Mouse (Mus musculus) lung, postnatal 10 days (tissue): ENCODE results near the gene 4930442H23Rik.
"Not testable (repeated sequence)": the region's sequence is repeated elsewhere in the genome, so short reads cannot be mapped to it uniquely, and the experiment has no call there.

Experiments used
- DNase-seq: peaks from one replicate; pipeline ENCODE4 v3.0.0; 2021

Gene 4930442H23Rik

DNA sequence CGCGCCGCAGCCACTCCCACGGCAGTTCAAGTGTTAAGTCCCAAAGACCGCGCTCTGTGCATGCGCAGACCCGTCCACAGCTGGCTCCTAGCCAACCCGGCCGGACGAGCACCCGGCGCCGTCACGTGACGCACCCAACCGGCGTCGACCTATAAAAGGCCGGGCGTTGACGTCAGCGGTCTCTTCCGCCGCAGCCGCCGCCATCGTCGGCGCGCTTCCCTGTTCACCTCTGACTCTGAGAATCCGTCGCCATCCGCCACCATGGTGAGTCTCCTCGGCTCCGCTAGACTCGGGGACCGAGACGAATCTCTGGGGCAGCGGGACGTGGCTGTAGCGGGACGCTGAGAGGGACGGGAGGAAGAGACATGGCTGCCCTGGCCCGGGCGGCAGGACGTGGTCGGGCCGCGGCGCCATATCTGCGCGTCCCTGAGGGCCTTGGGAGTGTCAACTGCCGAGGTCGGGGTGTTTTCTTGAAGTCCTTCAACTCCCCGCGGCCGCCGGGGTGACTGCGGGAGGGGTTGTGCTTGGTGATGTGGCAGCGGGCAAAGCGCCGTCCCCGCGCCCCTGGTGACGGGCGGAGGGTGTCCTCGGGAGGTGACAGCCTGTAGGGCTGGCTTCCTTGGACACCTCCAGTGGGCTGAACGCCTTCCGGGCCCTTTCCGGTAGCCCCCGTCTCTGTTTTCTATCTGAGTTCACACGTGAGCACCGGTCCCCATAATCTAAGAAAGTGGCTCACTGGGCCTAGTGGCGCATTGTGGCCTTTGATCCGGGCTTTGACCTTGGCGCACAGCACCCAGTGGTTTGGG is 7.0 kb downstream of the 4930442H23Rik start, which contains the start of gene Eef2:
Eef2 (plus strand) TSS at position 166 of the 806 bp plus-strand sequence.
- peak; percentile 99 for DNase-seq

DNA sequence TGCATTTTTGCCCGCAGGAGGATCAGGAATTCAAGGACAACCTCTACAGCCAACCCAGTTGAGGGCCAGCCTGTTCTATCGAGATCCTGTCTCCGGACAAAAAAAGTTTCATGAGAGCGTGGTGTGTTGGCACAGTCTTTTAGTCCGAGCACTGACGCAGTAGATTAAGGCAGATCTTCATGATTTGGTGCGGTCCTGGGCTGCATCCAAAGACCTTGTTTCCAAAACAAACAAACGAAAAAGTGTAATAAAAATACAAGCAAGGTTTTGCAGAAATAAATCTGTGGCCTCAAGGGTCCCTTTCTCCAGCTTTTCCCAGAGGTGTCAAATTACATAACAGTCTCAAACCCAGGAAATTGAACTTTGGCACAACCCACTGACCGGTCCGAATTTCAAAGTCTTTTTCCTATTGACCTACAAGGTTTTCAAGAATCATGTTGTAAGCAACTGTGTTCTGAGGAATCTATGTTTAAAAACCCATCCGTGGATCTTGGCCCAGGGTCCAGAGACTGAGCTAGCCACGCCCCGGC is 7.6 kb downstream of the 4930442H23Rik start:
- DNase-seq = peak; percentile 69

DNA sequence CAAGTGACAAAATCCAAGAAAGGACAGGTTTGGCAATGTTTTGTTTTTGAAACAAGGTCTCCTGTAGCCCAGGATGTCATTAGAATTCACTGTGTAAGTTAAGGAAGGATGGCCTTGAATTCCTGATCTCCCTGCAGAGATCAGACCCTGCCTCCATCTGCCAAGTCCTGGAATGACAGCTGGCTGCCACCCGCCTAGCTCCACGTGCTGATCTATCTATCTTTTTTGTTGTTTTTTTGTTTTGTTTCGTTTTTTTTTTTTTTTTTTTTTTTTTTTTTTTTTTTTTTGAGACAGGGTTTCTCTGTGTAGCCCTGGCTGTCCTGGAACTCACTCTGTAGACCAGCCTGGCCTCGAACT is 8.3 kb downstream of the 4930442H23Rik start:
- not testable (repeated sequence) for DNase-seq

DNA sequence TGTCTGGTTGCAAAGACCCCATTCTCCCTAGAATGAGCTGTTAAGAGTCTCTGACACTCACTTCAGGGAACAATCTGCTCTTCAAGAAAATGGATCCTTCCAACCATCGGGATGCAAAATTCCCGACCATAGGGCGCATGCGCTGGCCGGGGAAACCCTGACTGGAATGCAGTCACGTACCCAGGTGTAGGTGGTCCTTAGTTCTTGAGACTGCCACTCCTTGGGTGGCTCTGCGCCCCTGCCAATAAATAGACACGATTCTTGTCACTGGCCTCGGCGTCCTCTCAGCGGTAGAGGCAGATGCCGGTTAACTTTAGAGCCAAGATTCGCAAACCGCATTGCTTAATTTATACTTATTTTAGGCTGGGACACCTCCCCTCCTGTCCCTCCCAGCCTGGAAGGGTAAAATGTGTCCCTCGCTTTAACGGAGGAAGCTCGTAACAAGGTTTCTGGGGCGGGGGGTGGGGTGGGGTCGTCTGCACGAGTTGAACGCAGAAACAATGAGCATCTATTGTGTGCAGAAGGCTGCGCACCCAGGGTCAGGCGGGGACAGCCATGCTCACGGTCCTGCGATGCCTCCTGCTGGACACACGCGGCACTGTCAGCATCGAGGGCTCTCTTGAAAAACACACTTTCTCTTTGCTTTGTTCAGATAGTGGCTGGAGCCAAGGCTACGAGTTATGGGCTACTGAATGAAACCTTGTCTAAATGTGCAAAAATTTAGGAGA is 8.9 kb downstream of the 4930442H23Rik start:
- DNase-seq = peak; percentile 95

DNA sequence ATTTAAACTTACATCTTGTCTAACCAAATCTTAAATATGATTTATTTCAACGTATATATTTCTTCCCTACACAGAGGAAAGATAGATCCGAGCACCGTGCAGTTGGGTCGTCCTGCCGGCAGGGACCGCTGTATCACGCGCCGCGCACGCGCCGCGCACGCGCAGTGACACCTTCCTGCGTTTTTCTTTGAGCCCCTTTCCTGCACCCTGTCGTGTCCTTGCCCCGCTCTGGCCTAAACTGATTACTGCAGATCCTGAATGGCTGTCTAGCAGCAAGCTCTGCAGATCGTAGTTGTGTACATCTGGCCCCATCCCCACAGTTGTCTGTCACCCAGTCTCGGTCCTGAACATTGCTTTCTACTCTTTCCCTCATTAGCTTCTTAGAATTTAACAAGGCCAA is 10.5 kb downstream of the 4930442H23Rik start:
- DNase-seq = peak; percentile 88

DNA sequence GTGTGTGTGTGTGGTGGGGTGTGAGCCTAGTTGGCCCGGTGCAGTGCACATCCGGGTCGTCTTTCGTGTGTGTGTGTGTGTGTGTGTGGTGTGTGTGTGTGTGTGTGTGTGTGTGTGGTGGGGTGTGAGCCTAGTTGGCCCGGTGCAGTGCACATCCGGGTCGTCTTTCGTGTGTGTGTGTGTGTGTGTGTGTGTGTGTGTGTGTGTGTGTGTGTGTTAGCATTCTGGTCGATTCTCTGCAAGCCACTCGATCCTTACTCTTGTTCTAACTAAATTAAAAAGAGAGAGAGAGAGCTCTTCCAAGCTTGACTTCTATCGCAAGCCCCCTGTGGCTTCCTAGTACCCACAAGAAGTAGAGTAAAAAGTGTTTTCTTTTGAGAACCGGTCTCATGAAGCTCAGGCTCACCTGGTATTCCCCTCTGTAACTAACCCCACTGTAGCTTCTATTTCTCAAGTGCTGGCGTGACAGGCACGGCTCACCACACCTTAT is 14.2 kb downstream of the 4930442H23Rik start:
- peak; percentile 66 for DNase-seq

DNA sequence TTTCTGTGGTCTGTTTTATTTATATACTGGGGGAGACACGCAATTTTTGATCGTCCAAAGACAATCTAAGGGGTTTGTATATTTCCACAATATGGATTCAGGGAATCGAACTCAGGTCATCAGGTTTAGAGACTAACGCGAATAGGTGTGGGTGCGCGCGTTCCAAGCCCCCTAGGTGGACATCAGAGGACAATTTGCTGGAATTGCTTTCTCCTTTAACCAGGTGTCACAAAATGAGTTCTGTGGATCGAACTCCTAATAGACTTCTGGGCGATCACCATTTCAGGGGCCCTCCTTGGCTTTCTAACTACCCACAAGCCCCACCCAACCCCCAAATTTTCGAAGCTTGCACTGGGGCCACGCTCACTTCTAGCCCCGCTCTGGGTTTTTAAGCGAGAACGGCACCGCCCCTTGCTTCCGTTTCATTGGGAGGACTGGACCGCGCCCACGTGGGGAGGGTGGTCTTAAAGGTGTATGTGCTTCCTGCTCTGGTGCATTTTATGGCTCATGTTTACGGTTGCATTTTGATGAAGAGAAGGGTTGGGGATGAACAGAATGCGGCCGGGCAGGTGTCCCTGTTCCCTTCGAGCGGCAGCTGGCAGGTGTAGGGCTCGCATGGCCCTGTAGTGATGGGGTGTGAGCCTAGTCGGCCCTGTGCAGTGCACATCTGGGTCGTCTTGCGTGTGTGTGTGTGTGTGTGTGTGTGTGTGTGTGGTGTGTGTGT is 15.0 kb downstream of the 4930442H23Rik start:
- peak; percentile 95 for DNase-seq

DNA sequence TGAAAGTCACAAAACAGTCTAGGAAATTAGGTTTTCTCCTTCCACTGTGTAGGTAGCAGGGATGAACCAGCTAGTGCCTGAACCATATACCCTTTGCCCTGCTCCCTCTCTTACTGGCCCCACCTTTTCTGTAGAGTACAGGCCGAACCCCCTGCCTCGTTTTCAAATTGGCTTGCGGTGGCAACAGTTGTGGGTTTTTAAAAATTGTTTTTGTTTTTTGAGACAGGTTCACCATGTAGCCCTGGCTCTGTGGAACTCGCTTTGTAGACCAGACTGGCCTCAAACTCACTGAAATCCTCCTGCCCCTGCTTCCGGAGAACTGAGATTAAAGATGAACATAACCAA is 15.6 kb downstream of the 4930442H23Rik start:
- no peak for DNase-seq

DNA sequence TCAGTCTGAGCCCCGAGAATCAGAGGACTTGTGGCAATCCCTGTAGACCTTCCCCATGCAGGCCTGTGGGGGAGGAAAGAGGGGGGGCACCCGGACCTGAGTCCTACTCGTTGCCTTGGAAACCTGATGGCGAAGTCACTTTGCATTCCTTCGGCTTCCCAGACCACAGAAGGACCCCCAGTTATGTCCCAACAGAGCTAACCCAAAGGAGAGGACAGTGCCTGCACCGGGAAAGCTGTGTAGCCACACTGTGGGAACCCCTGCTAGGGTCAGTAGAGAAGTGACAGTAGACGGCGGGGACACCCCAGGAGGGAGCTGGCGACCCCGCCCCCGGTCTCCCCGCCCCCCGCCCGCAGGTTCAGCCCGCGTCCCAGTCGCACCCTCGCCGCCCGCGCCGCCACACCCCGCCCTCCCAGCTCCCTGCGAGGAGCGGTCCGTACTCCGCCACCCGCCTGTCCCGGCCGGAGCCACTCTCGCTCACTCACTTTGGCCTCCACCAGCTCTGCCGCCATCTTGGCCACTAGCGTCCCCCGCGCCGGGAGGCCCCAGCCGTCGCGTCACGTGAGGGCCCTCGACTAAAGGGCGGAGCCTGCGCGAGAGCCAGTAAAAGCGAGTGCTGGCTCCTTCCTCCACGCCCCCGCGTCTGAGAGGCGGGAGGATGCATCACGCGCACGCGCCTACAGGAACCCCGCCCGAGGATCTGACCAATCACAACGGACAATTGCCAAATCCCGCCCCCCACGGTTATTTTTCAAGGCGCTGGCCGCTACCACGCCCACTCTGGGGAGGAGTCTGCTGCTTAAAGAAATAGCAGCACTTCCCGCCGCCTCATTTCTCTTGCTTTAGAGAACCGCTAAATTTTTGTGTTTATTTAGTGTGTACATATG is 16.2 kb downstream of the 4930442H23Rik start, which contains the start of gene Pias4:
Pias4 (minus strand) TSS at position 724 of the 887 bp plus-strand sequence.
- peak; percentile 100 for DNase-seq

DNA sequence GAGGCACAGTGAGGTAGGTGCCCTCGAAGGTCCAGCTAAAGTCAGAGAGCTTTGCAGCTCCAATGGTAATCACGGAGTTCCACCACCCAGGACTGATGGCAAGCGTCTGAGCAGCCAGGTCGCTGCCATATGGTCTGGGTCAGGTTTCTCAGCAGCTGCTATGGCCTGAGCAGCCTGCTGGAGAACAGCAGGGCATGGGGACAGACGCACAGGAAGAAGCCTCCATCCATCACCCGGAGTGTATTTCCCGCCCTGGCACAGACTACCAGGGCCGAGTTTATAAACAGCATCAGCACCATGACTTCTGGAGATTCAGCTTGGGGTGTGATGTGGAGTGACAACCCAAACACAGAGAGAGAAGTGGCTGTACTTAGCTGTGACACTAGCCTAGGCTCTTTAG is 18.5 kb downstream of the 4930442H23Rik start:
- no peak for DNase-seq

DNA sequence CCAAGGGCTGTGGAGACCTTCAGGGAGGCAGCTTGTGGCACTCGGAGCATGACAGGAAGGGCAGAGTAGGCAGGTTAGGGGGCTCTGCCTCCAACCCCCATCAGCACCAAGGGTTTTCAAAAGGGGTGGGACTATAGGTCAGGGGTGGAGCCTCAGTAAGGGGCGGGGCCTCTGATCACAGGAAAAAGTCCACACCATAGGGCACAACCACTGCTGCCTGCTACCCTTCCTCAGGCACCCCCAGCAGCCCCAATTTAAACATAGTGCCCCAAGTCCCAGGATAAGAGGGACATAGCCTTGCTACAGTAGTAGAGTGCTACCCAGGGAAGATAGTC is 21.4 kb downstream of the 4930442H23Rik start:
- DNase-seq = no peak

DNA sequence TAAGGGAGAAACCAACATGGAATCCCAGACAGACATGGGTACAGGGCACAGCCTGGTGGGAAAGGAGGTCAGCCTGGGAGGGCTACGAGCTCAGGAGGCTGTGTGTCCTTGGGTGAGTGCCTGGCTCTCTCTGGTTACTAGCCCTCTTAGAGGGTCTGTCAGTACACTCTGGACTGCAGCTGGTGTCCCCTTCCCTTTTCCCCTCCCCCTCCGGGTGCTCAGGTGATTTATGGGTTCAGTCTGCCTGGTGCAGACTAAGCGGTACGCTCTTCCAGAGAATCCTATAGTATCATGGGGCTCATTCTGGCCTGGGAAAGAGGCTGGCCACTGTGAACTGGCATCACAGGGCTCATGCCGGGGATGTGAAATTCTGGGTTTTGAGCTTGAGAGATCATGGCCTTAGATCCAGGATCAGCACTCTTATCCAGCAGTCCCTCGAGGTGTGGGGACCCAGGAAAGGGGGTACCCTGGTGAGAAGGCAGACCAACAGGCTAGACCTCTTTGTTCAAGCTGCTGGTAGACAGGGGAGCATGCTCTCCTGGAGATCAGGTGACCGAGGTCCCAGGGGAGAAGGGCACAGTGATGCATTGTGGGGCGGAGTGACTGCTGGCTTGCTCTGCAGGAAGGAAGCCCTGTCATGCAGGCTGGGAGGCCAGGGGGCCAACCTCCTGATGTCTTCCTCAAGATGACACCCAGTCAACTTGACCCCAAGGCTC is 21.9 kb downstream of the 4930442H23Rik start:
- DNase-seq = no peak

DNA sequence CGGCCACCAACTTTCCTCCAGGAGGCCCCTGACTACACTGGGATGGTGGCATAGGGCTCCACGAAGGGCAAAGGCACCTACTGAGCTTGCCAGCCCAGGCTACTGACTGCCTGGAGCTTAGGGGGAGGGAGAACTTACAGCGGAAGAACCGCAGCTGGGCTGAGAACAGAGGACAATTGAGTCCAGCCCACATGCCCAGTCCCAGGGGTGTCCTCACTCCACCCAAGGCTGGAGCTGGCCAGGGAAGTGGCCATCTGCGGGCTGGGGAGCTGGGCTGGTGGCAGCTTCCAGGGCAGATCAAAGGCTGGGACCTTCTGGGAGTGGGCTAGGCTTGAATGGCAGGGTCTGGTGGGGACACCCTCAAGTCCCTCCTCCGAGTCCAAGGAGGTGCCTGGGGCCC is 28.9 kb downstream of the 4930442H23Rik start:
- no peak for DNase-seq

DNA sequence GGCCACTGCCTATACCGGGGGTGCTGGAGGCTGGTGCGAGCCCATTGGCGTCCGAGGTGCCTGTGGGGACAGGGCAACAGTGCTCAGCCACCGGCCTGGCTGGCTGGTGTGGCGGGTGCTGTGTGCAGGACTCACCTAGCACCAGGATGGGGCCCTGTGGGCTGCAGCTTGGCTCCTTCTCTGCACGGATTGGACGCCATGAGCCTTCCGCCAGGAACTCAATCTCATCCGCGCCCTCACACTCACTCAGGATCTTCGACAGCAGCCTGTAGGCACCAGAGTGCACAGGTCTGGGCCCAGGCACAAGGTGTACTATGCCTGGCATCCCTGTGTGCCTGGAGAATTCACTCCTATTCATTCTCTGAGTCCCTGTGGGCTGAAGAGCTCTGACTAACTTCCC is 29.3 kb downstream of the 4930442H23Rik start:
- DNase-seq = no peak

DNA sequence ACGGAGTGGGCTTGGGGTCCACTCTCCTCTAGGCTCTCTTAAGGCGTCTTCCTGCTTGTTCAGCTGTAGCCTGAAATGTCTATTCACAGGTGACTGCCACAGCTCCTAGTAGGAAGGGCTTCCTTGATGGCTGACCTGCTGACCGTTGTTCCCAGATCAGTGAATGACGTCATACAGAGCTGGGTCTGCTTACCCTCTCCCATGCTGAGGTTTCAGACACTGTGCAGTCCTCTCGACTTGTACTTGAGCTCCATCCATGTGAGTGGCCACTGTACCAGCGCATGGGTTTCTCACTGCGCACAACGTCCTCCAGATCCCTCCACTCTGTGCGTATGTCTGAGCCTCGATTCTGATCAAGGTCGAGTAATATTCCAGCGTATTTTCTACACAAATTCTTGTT is 31.0 kb downstream of the 4930442H23Rik start:
- DNase-seq = no peak

DNA sequence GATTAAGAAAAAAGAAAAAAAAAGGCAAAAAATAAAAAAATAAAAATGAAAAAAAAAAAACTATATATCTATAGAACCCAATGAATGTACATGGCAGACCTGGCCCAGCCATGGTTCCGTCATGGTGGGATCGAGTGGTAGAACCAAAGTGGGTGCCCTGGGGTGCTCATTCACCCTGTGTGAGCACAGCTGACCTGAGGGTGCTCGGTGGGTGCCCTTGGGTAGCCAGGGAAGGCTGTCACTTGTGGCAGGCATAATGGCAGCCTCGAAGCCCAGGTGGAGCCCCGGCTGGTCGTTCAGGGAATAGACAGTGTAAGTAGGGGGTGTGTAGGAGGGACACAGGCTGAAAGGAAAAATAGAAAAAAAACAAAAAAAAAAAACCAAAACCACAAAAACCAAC is 32.4 kb downstream of the 4930442H23Rik start:
- no peak for DNase-seq

DNA sequence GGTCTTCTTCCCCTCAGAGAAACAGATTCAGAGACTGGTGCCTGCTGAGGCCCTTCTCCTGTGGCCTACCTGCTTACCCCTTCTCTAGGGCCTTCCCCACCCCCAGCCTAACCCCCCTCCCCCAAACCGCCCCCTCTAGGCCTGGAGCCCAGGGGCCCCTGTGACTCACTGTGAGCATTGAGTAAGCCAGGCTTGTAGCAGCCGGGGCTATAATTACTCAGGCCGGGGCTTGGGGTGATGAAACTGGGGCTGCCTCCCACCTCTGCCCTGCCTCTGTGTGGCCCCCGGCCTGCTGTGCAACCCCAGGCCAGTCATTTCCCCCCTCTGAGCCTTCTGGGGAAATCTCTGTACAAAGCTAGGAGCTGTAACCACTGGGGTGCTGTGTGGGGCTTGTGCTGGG is 37.4 kb downstream of the 4930442H23Rik start:
- DNase-seq = no peak

DNA sequence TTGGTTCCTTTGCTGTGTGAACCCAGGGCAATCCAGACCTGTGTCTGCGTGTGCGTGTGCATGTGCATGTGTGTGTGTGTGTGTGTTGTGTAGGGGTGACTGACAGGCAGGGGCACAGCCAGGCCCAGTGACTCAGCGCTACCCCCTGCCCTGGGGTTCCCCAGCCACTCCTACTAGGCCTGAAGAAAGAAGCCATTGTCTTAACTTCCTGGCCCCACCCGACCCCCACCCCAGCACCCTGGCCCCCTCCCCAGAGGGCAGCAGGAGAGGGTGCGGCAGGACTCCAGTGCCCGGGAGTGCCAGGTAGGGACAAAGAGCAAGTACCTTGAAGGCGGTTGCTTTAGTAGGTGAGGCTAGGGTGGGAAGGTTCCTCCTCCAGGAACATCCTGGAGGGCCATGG is 37.9 kb downstream of the 4930442H23Rik start:
- DNase-seq = no peak

DNA sequence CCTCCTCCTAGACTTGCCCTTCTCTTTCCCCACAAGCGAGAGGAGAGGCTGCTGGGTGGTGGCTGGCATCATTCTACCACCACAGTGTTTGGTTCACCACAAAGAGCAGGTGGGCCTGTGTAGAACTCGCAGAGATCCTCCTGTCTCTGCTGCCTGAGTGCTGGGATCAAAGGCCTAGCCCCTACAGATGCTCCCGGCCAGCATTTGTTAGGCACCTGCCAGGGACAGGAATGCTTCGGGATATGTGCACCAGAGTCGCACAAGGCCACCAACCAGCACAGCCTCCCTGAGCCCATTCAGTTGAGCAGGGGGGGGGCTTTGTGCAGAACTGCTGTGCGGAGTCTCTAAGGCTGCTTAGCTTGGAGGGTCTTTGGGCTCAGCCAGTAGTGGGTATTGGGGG is 38.3 kb downstream of the 4930442H23Rik start:
- no peak for DNase-seq

DNA sequence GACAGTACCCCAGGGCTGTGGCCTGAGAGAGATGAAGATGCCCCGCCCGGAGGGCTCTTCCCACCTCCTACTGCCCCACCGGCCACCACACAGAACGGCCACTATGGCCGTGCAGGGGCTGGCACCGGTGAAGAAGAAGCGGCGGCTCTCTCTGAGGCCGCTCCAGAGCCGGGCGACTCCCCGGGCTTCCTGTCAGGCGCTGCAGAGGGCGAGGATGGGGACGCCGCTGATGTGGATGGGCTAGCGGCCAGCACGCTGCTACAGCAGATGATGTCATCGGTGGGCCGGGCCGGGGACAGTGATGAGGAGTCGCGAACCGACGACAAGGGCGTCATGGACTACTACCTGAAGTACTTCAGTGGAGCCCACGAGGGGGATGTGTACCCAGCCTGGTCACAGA is 39.0 kb downstream of the 4930442H23Rik start:
- DNase-seq = peak; percentile 63

DNA sequence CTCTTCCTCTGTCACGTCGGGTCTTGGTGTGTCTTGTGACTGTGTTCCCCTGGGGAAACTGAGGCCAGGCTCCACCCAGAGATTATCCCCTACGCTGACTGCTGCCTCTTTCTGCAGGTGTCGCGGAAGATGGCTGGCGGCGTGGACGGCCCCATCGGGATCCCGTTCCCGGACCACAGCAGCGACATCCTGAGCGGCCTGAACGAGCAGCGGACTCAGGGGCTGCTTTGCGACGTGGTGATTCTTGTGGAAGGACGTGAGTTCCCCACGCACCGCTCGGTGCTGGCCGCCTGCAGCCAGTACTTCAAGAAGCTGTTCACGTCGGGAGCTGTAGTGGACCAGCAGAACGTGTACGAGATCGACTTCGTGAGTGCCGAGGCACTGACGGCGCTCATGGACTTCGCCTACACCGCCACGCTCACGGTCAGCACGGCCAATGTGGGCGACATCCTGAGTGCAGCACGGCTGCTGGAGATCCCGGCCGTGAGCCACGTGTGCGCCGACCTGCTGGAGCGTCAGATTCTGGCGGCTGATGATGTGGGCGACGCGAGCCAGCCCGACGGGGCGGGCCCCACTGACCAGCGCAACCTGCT is 39.7 kb downstream of the 4930442H23Rik start:
- DNase-seq = no peak
